Mouse (Mus musculus): ENCODE results near the gene Bub1. TPM values are rescaled to one million over a fixed set of nuclear protein-coding genes. Genes with fewer than 3 reads are reported as not detected.

Gene Bub1
- polyA plus RNA-seq, 1 experiment from 2014 or later: 37.9 TPM

GRCm38 (mm10) chr2:127760429-127761000 is 71.2 kb downstream of the Bub1 start:
- WGBS: 75% methylated on average over 10 of the region's 10 CpGs
- DNase-seq (ENCODE audit: low spot score): no peak

GRCm38 (mm10) chr2:127760014-127760413 is 71.7 kb downstream of the Bub1 start:
- Histone ChIP-seq H3K27ac (replicated peaks; ENCODE audit: low read depth, low read length) (no peak overlapping the region), H3K4me2 (ENCODE audit: low read depth, low read length) (no peak overlapping the region), H3K4me3 (ENCODE audit: low read depth, low read length) (no peak overlapping the region), H3K27me3 (ENCODE audit: control insufficient read depth, insufficient read depth, low read length) (no peaks in the 10 kb centered on the region), H3K9ac (replicated peaks; ENCODE audit: low read length) (no peak overlapping the region), H3K4me1 (ENCODE audit: control insufficient read depth, insufficient read depth, low read length) (no peaks in the 10 kb centered on the region), H3K9me3 (replicated peaks; ENCODE audit: control insufficient read depth, low read length) (no peaks in the 10 kb centered on the region), H3K36me3 (replicated peaks; ENCODE audit: control insufficient read depth, insufficient read depth, low read depth, low read length) (no peaks in the 10 kb centered on the region)
- no peak for DNase-seq (ENCODE audit: low spot score)
- ATAC-seq (replicated peaks; ENCODE audit: insufficient number of reproducible peaks, low FRiP score, low TSS enrichment, low read depth): no peak
- WGBS: 85% methylated on average over 6 of the region's 6 CpGs

More at GRCm38 (mm10) chr2:127760429-127761000, 71.2 kb downstream of the Bub1 start:
- H3K27ac ChIP-seq (replicated peaks; ENCODE audit: low read depth, low read length): no peak overlapping the region
- H3K4me2 ChIP-seq (ENCODE audit: low read depth, low read length): no peak overlapping the region
- H3K9ac ChIP-seq (replicated peaks; ENCODE audit: low read length): no peak overlapping the region
- no peaks in the 10 kb centered on the region for H3K4me1 ChIP-seq (ENCODE audit: control insufficient read depth, insufficient read depth, low read length)
- no peak for ATAC-seq (replicated peaks; ENCODE audit: insufficient number of reproducible peaks, low FRiP score, low TSS enrichment, low read depth)
- no peaks in the 10 kb centered on the region for H3K27me3 ChIP-seq (ENCODE audit: control insufficient read depth, insufficient read depth, low read length)
- no peaks in the 10 kb centered on the region for H3K36me3 ChIP-seq (replicated peaks; ENCODE audit: control insufficient read depth, insufficient read depth, low read depth, low read length)
- no peaks in the 10 kb centered on the region for H3K9me3 ChIP-seq (replicated peaks; ENCODE audit: control insufficient read depth, low read length)
- H3K4me3 ChIP-seq (ENCODE audit: low read depth, low read length): no peak overlapping the region

GRCm38 (mm10) chr2:127759157-127759880 is 72.3 kb downstream of the Bub1 start:
- WGBS: 82% methylated on average over 5 of the region's 5 CpGs
- no peaks in the 10 kb centered on the region for H3K4me1 ChIP-seq (ENCODE audit: control insufficient read depth, insufficient read depth, low read length)
- DNase-seq (ENCODE audit: low spot score) (no peak), ATAC-seq (replicated peaks; ENCODE audit: insufficient number of reproducible peaks, low FRiP score, low TSS enrichment, low read depth) (no peak)
- no peaks in the 10 kb centered on the region for H3K36me3 ChIP-seq (replicated peaks; ENCODE audit: control insufficient read depth, insufficient read depth, low read depth, low read length)
- H3K27me3 ChIP-seq (ENCODE audit: control insufficient read depth, insufficient read depth, low read length): no peaks in the 10 kb centered on the region
- H3K4me3 ChIP-seq (ENCODE audit: low read depth, low read length): no peak overlapping the region
- no peak overlapping the region for H3K9ac ChIP-seq (replicated peaks; ENCODE audit: low read length)
- H3K9me3 ChIP-seq (replicated peaks; ENCODE audit: control insufficient read depth, low read length): no peaks in the 10 kb centered on the region
- H3K4me2 ChIP-seq (ENCODE audit: low read depth, low read length): no peak overlapping the region
- no peak overlapping the region for H3K27ac ChIP-seq (replicated peaks; ENCODE audit: low read depth, low read length)

DNA sequence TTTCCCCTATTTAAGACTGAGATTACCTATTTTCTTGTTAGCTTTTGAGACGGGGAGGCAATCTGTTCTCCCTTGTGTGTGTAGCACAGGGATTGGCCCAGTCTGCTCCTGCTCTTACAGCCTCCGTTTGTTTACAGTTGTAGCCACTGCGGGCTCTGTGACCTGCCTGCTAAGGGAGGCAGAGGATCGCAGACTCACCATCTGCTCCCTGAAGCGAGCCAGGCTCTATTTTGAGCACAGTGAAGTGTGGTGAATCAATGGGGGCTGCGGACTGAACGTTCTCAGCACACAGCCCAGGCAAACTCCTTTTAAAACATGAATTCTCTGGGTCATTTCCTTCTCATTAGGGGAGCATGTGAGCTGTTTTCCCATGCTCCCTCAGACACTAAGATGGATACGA is 74.5 kb downstream of the Bub1 start:
- no peaks in the 10 kb centered on the region for H3K36me3 ChIP-seq (replicated peaks; ENCODE audit: control insufficient read depth, insufficient read depth, low read depth, low read length)
- H3K9ac ChIP-seq (replicated peaks; ENCODE audit: low read length): no peak overlapping the region
- no peaks in the 10 kb centered on the region for H3K27me3 ChIP-seq (ENCODE audit: control insufficient read depth, insufficient read depth, low read length)
- no peak for ATAC-seq (replicated peaks; ENCODE audit: insufficient number of reproducible peaks, low FRiP score, low TSS enrichment, low read depth)
- H3K4me3 ChIP-seq (ENCODE audit: low read depth, low read length): no peak overlapping the region
- no peak overlapping the region for H3K4me2 ChIP-seq (ENCODE audit: low read depth, low read length)
- no peak overlapping the region for H3K27ac ChIP-seq (replicated peaks; ENCODE audit: low read depth, low read length)
- H3K4me1 ChIP-seq (ENCODE audit: control insufficient read depth, insufficient read depth, low read length): no peaks in the 10 kb centered on the region
- WGBS: 46% methylated on average over 8 of the region's 8 CpGs
- DNase-seq (ENCODE audit: low spot score): no peak
- H3K9me3 ChIP-seq (replicated peaks; ENCODE audit: control insufficient read depth, low read length): no peaks in the 10 kb centered on the region

- ATAC-seq (replicated peaks; ENCODE audit: insufficient number of reproducible peaks, low FRiP score, low TSS enrichment, low read depth) (no peak), DNase-seq (ENCODE audit: low spot score) (no peak)
- H3K27ac ChIP-seq (replicated peaks; ENCODE audit: low read depth, low read length): no peak overlapping the region
- 97% methylated on average over 4 of the region's 4 CpGs for WGBS
- H3K4me3 ChIP-seq (ENCODE audit: low read depth, low read length): no peak overlapping the region
- H3K36me3 ChIP-seq (replicated peaks; ENCODE audit: control insufficient read depth, insufficient read depth, low read depth, low read length): no peaks in the 10 kb centered on the region
- H3K4me2 ChIP-seq (ENCODE audit: low read depth, low read length): no peak overlapping the region
- no peaks in the 10 kb centered on the region for H3K9me3 ChIP-seq (replicated peaks; ENCODE audit: control insufficient read depth, low read length)
- H3K27me3 ChIP-seq (ENCODE audit: control insufficient read depth, insufficient read depth, low read length): no peaks in the 10 kb centered on the region
- no peak overlapping the region for H3K9ac ChIP-seq (replicated peaks; ENCODE audit: low read length)
- no peaks in the 10 kb centered on the region for H3K4me1 ChIP-seq (ENCODE audit: control insufficient read depth, insufficient read depth, low read length)
Observed at GRCm38 (mm10) chr2:127754113-127754512, 77.6 kb downstream of the Bub1 start.

GRCm38 (mm10) chr2:127751849-127752610 is 79.6 kb downstream of the Bub1 start:
- Histone ChIP-seq H3K4me3 (ENCODE audit: low read depth, low read length) (no peak overlapping the region), H3K9me3 (replicated peaks; ENCODE audit: control insufficient read depth, low read length) (no peaks in the 10 kb centered on the region), H3K4me1 (ENCODE audit: control insufficient read depth, insufficient read depth, low read length) (no peaks in the 10 kb centered on the region), H3K36me3 (replicated peaks; ENCODE audit: control insufficient read depth, insufficient read depth, low read depth, low read length) (no peaks in the 10 kb centered on the region), H3K27me3 (ENCODE audit: control insufficient read depth, insufficient read depth, low read length) (no peaks in the 10 kb centered on the region), H3K4me2 (ENCODE audit: low read depth, low read length) (no peak overlapping the region), H3K27ac (replicated peaks; ENCODE audit: low read depth, low read length) (no peak overlapping the region), H3K9ac (replicated peaks; ENCODE audit: low read length) (no peak overlapping the region)
- ATAC-seq (replicated peaks; ENCODE audit: insufficient number of reproducible peaks, low FRiP score, low TSS enrichment, low read depth): no peak
- no peak for DNase-seq (ENCODE audit: low spot score)
- 85% methylated on average over 11 of the region's 11 CpGs for WGBS

Other genes with a start within 250 kb of the Bub1 start
- 7.5 and 8.3 TPM in 2 replicates for gene Zfp661, start 244.8 kb downstream of the Bub1 start, polyA plus RNA-seq (2014; fragmentation: Nextera tagmentation; extraction: Ambion mirVana)
- 152 and 165 TPM in 2 replicates for gene Mrps5, start 244.6 kb downstream of the Bub1 start, polyA plus RNA-seq (2014; fragmentation: Nextera tagmentation; extraction: Ambion mirVana)
- gene Mal, start 175.2 kb downstream of the Bub1 start, polyA plus RNA-seq (2014; fragmentation: Nextera tagmentation; extraction: Ambion mirVana): 0.13 and 0.41 TPM in 2 replicates
- 1.1 and 1.4 TPM in 2 replicates for gene Mall, start 101.9 kb downstream of the Bub1 start, polyA plus RNA-seq (2014; fragmentation: Nextera tagmentation; extraction: Ambion mirVana)
- gene Nphp1, start 43.0 kb downstream of the Bub1 start, polyA plus RNA-seq (2014; fragmentation: Nextera tagmentation; extraction: Ambion mirVana): 34.2 and 36.8 TPM in 2 replicates
- 23.0 and 24.0 TPM in 2 replicates for gene Mtln, start 39.4 kb downstream of the Bub1 start, polyA plus RNA-seq (2014; fragmentation: Nextera tagmentation; extraction: Ambion mirVana)
- 0.31 and 0.39 TPM in 2 replicates for gene Acoxl, start 7.0 kb upstream of the Bub1 start, polyA plus RNA-seq (2014; fragmentation: Nextera tagmentation; extraction: Ambion mirVana)

All from embryonic facial prominence, embryonic 11.5 days (tissue).